Mouse (Mus musculus) forebrain, embryonic 16.5 days (tissue): ENCODE data around the gene Fmnl1. TPM values are rescaled to one million over a fixed set of nuclear protein-coding genes. Genes with fewer than 3 reads are reported as not detected.

ENCODE experiments used
- ATAC-seq: fragments of 200-750 bp; cut with Nextera tagmentation; 2 replicates; pipeline ENCODE4 v1.8.0; 2017; ENCODE audit warnings: mild to moderate bottlenecking, moderate library complexity
- H3K27ac ChIP-seq: fragments of 300-500 bp; sonication (generic); 2 replicates; pipeline ENCODE4 v1.5.1; 2014; ENCODE audit warnings: low read length, control low read depth
- H3K27me3 ChIP-seq: fragments of 300-500 bp; sonication (generic); replicated peaks from 2 replicates; pipeline ENCODE4 v1.6.1; 2014; ENCODE audit warnings: low read length; ENCODE audit not compliant: control insufficient read depth, insufficient read depth
- H3K36me3 ChIP-seq: fragments of 300-500 bp; sonication (generic); 2 replicates; pipeline ENCODE4 v1.6.1; 2014; ENCODE audit not compliant: control insufficient read depth, insufficient read depth
- H3K4me1 ChIP-seq: fragments of 300-500 bp; sonication (generic); replicated peaks from 2 replicates; pipeline ENCODE4 v1.6.1; 2014; ENCODE audit warnings: low read length; ENCODE audit not compliant: control insufficient read depth, insufficient read depth
- H3K4me2 ChIP-seq: fragments of 300-500 bp; sonication (generic); 2 replicates; pipeline ENCODE4 v1.6.1; 2014; ENCODE audit warnings: mild to moderate bottlenecking, low read length, control low read depth
- H3K4me3 ChIP-seq: fragments of 300-500 bp; sonication (generic); replicated peaks from 2 replicates; pipeline ENCODE4 v1.5.1; 2014; ENCODE audit warnings: mild to moderate bottlenecking, low read length, control low read depth
- H3K9ac ChIP-seq: fragments of 300-500 bp; sonication (generic); replicated peaks from 2 replicates; pipeline ENCODE4 v1.6.1; 2014; ENCODE audit warnings: low read depth, low read length, control low read depth
- H3K9me3 ChIP-seq: fragments of 300-500 bp; sonication (generic); 2 replicates; pipeline ENCODE4 v1.6.1; 2016; ENCODE audit warnings: low read length; ENCODE audit not compliant: control insufficient read depth
- WGBS: fragments of 180-500 bp; shearing (Covaris S2); extraction: QIAGEN DNeasy Blood & Tissue Kit; methylation state at CpG from one replicate; pipeline ENCODE4 v1.1.7; 2014; 5-methylcytosine and 5-hydroxymethylcytosine counted together
- polyA plus RNA-seq: library from polyadenylated mRNA; unstranded; fragments of >200 nt; fragmentation: Nextera tagmentation; extraction: Ambion mirVana; gene quantifications from 2 replicates; pipeline ENCODE4 v1.2.1, GENCODE M21; 2015

Fmnl1 gene
- polyA plus RNA-seq, 1 experiment from 2014 or later, result 6.7 TPM

- no peaks in the 10 kb centered on the region for H3K36me3 ChIP-seq
- H3K9ac ChIP-seq, result no peak overlapping the region
- 74% methylated on average over 5 of the region's 5 CpGs for WGBS
- ATAC-seq, result no peak
- H3K27me3 ChIP-seq, result peaks cover 4% of the 10 kb centered on the region; the same call in 1 of the 2 replicates
- no peaks in the 10 kb centered on the region for H3K9me3 ChIP-seq
- peaks cover 1% of the 10 kb centered on the region; the same call in 1 of the 2 replicates for H3K4me1 ChIP-seq
- H3K4me2 ChIP-seq, result no peak overlapping the region
- H3K27ac ChIP-seq, result no peak overlapping the region
- no peak overlapping the region for H3K4me3 ChIP-seq
These were observed 6.3 kb downstream of the Fmnl1 start for GRCm38 (mm10) chr11:103177216-103177615.

GRCm38 (mm10) chr11:103177815-103178485 is 7.0 kb downstream of the Fmnl1 start:
- H3K4me3 ChIP-seq, result no peak overlapping the region
- H3K27ac ChIP-seq, result no peak overlapping the region
- no peak overlapping the region for H3K9ac ChIP-seq
- H3K4me1 ChIP-seq, result no peaks in the 10 kb centered on the region
- no peaks in the 10 kb centered on the region for H3K36me3 ChIP-seq
- no peak for ATAC-seq
- H3K9me3 ChIP-seq, result no peaks in the 10 kb centered on the region
- no peak overlapping the region for H3K4me2 ChIP-seq
- WGBS, result 82% methylated on average over 15 of the region's 15 CpGs
- no peaks in the 10 kb centered on the region for H3K27me3 ChIP-seq

GRCm38 (mm10) chr11:103178748-103179147 is 7.8 kb downstream of the Fmnl1 start:
- Histone ChIP-seq H3K4me1 (no peaks in the 10 kb centered on the region), H3K4me2 (no peak overlapping the region), H3K36me3 (no peaks in the 10 kb centered on the region), H3K9me3 (no peaks in the 10 kb centered on the region), H3K27me3 (no peaks in the 10 kb centered on the region), H3K4me3 (no peak overlapping the region), H3K9ac (no peak overlapping the region), H3K27ac (no peak overlapping the region)
- WGBS, result 91% methylated on average over 8 of the region's 8 CpGs
- no peak for ATAC-seq

GRCm38 (mm10) chr11:103180426-103180825 is 9.5 kb downstream of the Fmnl1 start:
- H3K9ac ChIP-seq, result no peak overlapping the region
- no peak for ATAC-seq
- H3K27ac ChIP-seq, result no peak overlapping the region
- no peaks in the 10 kb centered on the region for H3K36me3 ChIP-seq
- no peak overlapping the region for H3K4me3 ChIP-seq
- no peaks in the 10 kb centered on the region for H3K27me3 ChIP-seq
- H3K4me2 ChIP-seq, result no peak overlapping the region
- H3K9me3 ChIP-seq, result no peaks in the 10 kb centered on the region
- WGBS, result 72% methylated on average over 1 of the region's 1 CpGs
- H3K4me1 ChIP-seq, result no peaks in the 10 kb centered on the region

GRCm38 (mm10) chr11:103181349-103181748 is 10.4 kb downstream of the Fmnl1 start:
- H3K4me2 ChIP-seq, result no peak overlapping the region
- H3K4me1 ChIP-seq, result no peaks in the 10 kb centered on the region
- no peaks in the 10 kb centered on the region for H3K36me3 ChIP-seq
- no peak overlapping the region for H3K4me3 ChIP-seq
- H3K9ac ChIP-seq, result no peak overlapping the region
- H3K27ac ChIP-seq, result no peak overlapping the region
- whole genome bisulfite sequencing, result 82% methylated on average over 9 of the region's 9 CpGs
- no peak for ATAC-seq
- H3K9me3 ChIP-seq, result no peaks in the 10 kb centered on the region
- no peaks in the 10 kb centered on the region for H3K27me3 ChIP-seq

- no peaks in the 10 kb centered on the region for H3K9me3 ChIP-seq
- WGBS, result 77% methylated on average over 3 of the region's 3 CpGs
- no peaks in the 10 kb centered on the region for H3K36me3 ChIP-seq
- no peak overlapping the region for H3K9ac ChIP-seq
- no peak overlapping the region for H3K4me3 ChIP-seq
- H3K4me2 ChIP-seq, result no peak overlapping the region
- ATAC-seq, result no peak
- no peaks in the 10 kb centered on the region for H3K4me1 ChIP-seq
- no peaks in the 10 kb centered on the region for H3K27me3 ChIP-seq
- H3K27ac ChIP-seq, result no peak overlapping the region
These were observed 11.0 kb downstream of the Fmnl1 start for GRCm38 (mm10) chr11:103181911-103182310.

- ATAC-seq, result no peak
- Histone ChIP-seq H3K4me2 (no peak overlapping the region), H3K9me3 (no peaks in the 10 kb centered on the region), H3K4me3 (no peak overlapping the region), H3K4me1 (no peaks in the 10 kb centered on the region), H3K27me3 (no peaks in the 10 kb centered on the region), H3K27ac (no peak overlapping the region), H3K36me3 (no peaks in the 10 kb centered on the region), H3K9ac (no peak overlapping the region)
- WGBS, result 31% methylated on average over 2 of the region's 2 CpGs
These were observed 14.0 kb downstream of the Fmnl1 start for GRCm38 (mm10) chr11:103184891-103185290.

GRCm38 (mm10) chr11:103192230-103192955 is 21.5 kb downstream of the Fmnl1 start:
- peak; percentile 34; the same call in 1 of the 2 replicates for ATAC-seq
- peaks cover 48% of the 10 kb centered on the region for H3K27me3 ChIP-seq
- H3K4me2 ChIP-seq, result peak overlapping the region; percentile 48

GRCm38 (mm10) chr11:103192956-103193824 is 22.3 kb downstream of the Fmnl1 start:
- Histone ChIP-seq H3K4me1 (peaks cover 14% of the 10 kb centered on the region), H3K4me3 (peak overlapping the region; percentile 30), H3K9me3 (no peaks in the 10 kb centered on the region), H3K4me2 (peak overlapping the region; percentile 48), H3K9ac (peak overlapping the region; percentile 8), H3K27ac (no peak overlapping the region), H3K36me3 (no peaks in the 10 kb centered on the region), H3K27me3 (peaks cover 54% of the 10 kb centered on the region)
- ATAC-seq, result peak; percentile 41
- 2% methylated on average over 44 of the region's 44 CpGs for WGBS

More at GRCm38 (mm10) chr11:103192230-103192955, 21.5 kb downstream of the Fmnl1 start:
- no peaks in the 10 kb centered on the region for H3K9me3 ChIP-seq
- peak overlapping the region; percentile 8 for H3K9ac ChIP-seq
- 17% methylated on average over 28 of the region's 28 CpGs for WGBS
- no peaks in the 10 kb centered on the region for H3K36me3 ChIP-seq
- peak overlapping the region; percentile 30 for H3K4me3 ChIP-seq
- peaks cover 12% of the 10 kb centered on the region for H3K4me1 ChIP-seq
- H3K27ac ChIP-seq, result no peak overlapping the region
